Mouse (Mus musculus) liver, embryonic 16.5 days (tissue): ENCODE measurements around the gene Cd300e. TPM values are rescaled to one million over a fixed set of nuclear protein-coding genes. Genes with fewer than 3 reads are reported as not detected.

Experiments
- ATAC-seq: fragments of 200-750 bp; cut with Nextera tagmentation; 2 replicates; pipeline ENCODE4 v1.8.0; 2017; ENCODE audit warnings: low read depth, mild to moderate bottlenecking, moderate number of reproducible peaks, moderate library complexity
- H3K27ac ChIP-seq: fragments of 300-500 bp; sonication (generic); 2 replicates; pipeline ENCODE4 v1.5.1; 2014; ENCODE audit warnings: mild to moderate bottlenecking, low read length
- H3K27me3 ChIP-seq: fragments of 300-500 bp; sonication (generic); 2 replicates; pipeline ENCODE4 v1.6.1; 2014; ENCODE audit warnings: low read depth, low read length, mixed read lengths; ENCODE audit not compliant: control insufficient read depth, insufficient read depth
- H3K36me3 ChIP-seq: fragments of 300-500 bp; sonication (generic); 2 replicates; pipeline ENCODE4 v1.6.1; 2014; ENCODE audit warnings: mild to moderate bottlenecking; ENCODE audit not compliant: control insufficient read depth, insufficient read depth
- H3K4me1 ChIP-seq: fragments of 300-500 bp; sonication (generic); 2 replicates; pipeline ENCODE4 v1.6.1; 2014; ENCODE audit warnings: low read depth, low read length, mixed read lengths; ENCODE audit not compliant: control insufficient read depth
- H3K4me2 ChIP-seq: fragments of 300-500 bp; sonication (generic); 2 replicates; pipeline ENCODE4 v1.6.1; 2014; ENCODE audit warnings: low read depth, low read length, mixed read lengths
- H3K4me3 ChIP-seq: fragments of 300-500 bp; sonication (generic); 2 replicates; pipeline ENCODE4 v1.5.1; 2014; ENCODE audit warnings: low read depth, mild to moderate bottlenecking, low read length
- H3K9ac ChIP-seq: fragments of 300-500 bp; sonication (generic); 2 replicates; pipeline ENCODE4 v1.6.1; 2014; ENCODE audit warnings: low read depth, low read length
- H3K9me3 ChIP-seq: fragments of 300-500 bp; sonication (generic); replicated peaks from 2 replicates; pipeline ENCODE4 v1.6.1; 2016; ENCODE audit warnings: low read length; ENCODE audit not compliant: control insufficient read depth
- WGBS: fragments of 180-500 bp; shearing (Covaris S2); extraction: QIAGEN DNeasy Blood & Tissue Kit; methylation state at CpG from one replicate; pipeline ENCODE4 v1.1.7; 2014; ENCODE audit not compliant: insufficient replicate concordance; 5-methylcytosine and 5-hydroxymethylcytosine counted together
- polyA plus RNA-seq: library from polyadenylated mRNA; unstranded; fragments of >200 nt; fragmentation: Nextera tagmentation; extraction: Ambion mirVana; gene quantifications from 2 replicates; pipeline ENCODE4 v1.2.1, GENCODE M21; 2015

Cd300e gene
- 0.46 and 0.79 TPM in 2 replicates for polyA plus RNA-seq

- Histone ChIP-seq H3K27me3 (no peaks in the 10 kb centered on the region), H3K4me3 (no peak within 1 kb of the TSS), H3K9me3 (no peaks in the 10 kb centered on the region), H3K27ac (no peak within 1 kb of the TSS), H3K4me2 (no peak within 1 kb of the TSS), H3K36me3 (no peaks in the 10 kb centered on the region), H3K4me1 (no peaks in the 10 kb centered on the region), H3K9ac (no peak within 1 kb of the TSS)
- 6% methylated on average over 5 of the region's 5 CpGs for WGBS
- ATAC-seq: no peak
Measured at GRCm38 (mm10) chr11:115062077-115062476, at the start of gene Cd300e. Cd300e (minus strand) TSS chr11:115062177.

DNA sequence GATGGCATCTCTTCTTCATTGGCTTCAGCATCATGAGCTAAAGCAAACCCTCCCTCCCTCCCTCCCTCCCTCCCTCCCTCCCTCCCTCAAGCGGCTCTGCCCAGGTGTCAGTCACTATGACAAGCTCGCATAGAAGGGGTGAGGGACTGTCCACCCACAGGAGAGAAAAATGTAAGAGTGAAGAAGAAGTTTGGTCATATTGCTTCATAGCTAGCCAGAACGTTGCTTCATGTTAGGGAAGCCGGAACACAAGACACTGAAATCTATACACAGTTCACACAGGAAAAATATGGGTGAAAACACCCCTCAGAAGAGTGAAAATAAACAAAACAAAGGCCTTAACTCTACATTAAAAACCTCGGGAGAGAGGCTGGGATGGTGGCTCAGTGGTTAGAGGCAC, 48.3 kb upstream of the Cd300e start:
- Histone ChIP-seq H3K27ac (no peak overlapping the region), H3K36me3 (no peaks in the 10 kb centered on the region), H3K4me1 (no peaks in the 10 kb centered on the region), H3K9ac (no peak overlapping the region), H3K9me3 (no peaks in the 10 kb centered on the region), H3K4me2 (no peak overlapping the region), H3K27me3 (no peaks in the 10 kb centered on the region), H3K4me3 (no peak overlapping the region)
- no peak for ATAC-seq
- WGBS: 48% methylated on average over 5 of the region's 5 CpGs

- no peak overlapping the region for H3K4me2 ChIP-seq
- no peak overlapping the region for H3K4me3 ChIP-seq
- no peak overlapping the region for H3K27ac ChIP-seq
- WGBS: 84% methylated on average over 8 of the region's 8 CpGs
- no peaks in the 10 kb centered on the region for H3K4me1 ChIP-seq
- H3K9ac ChIP-seq: no peak overlapping the region
- no peaks in the 10 kb centered on the region for H3K36me3 ChIP-seq
- ATAC-seq: no peak
- no peaks in the 10 kb centered on the region for H3K9me3 ChIP-seq
- no peaks in the 10 kb centered on the region for H3K27me3 ChIP-seq
Measured at GRCm38 (mm10) chr11:115108176-115108575, 46.2 kb upstream of the Cd300e start.

DNA sequence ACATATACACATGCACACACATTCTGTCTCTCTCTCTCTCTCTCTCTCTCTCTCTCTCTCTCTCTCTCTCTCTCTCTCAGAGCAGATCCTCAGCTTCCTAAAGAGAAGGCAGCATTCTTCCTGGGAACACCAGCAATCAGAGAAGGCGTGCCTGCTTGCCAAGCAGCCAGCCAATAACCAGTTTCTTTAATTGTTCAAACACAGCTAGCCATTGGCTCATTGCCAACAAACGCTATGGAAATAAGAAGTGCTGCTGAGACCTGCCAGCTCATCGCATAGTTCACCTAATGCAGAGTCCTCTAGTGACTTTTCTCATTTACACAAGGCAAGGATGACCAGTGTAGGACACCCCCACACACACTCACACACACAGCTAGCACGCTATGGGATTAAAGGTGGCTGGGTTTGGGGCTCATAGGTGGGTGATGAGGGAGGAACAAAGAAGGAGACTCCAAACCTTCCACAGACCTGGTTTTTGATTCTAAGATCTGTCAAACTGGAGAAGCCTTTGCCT, 45.5 kb upstream of the Cd300e start:
- no peaks in the 10 kb centered on the region for H3K9me3 ChIP-seq
- no peaks in the 10 kb centered on the region for H3K4me1 ChIP-seq
- no peak overlapping the region for H3K27ac ChIP-seq
- no peaks in the 10 kb centered on the region for H3K36me3 ChIP-seq
- no peak for ATAC-seq
- H3K4me3 ChIP-seq: no peak overlapping the region
- H3K4me2 ChIP-seq: no peak overlapping the region
- no peaks in the 10 kb centered on the region for H3K27me3 ChIP-seq
- H3K9ac ChIP-seq: no peak overlapping the region
- 46% methylated on average over 4 of the region's 4 CpGs for WGBS

DNA sequence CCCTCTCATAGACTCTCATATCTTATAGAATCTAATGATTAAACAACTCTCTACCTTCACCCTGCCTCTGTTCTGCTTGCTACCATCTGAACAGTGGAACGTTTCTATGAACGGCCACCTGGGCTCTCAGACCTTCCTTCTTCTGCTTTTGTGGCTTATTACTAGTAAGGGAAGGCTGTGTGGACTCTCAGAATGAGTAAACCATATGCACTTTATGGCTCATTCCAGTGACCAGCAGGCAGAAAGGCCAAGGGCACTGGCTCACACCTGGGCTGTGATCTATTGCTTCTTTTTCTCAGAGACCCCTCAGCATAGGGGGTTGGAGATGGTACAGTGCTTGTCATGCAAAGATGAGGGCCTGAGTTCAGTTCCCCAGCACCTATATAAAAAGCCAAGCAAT, 44.7 kb upstream of the Cd300e start:
- Histone ChIP-seq H3K27me3 (no peaks in the 10 kb centered on the region), H3K27ac (no peak overlapping the region), H3K36me3 (no peaks in the 10 kb centered on the region), H3K9me3 (no peaks in the 10 kb centered on the region), H3K4me2 (no peak overlapping the region), H3K9ac (no peak overlapping the region), H3K4me1 (no peaks in the 10 kb centered on the region), H3K4me3 (no peak overlapping the region)
- 49% methylated on average over 2 of the region's 2 CpGs for WGBS
- ATAC-seq: no peak

DNA sequence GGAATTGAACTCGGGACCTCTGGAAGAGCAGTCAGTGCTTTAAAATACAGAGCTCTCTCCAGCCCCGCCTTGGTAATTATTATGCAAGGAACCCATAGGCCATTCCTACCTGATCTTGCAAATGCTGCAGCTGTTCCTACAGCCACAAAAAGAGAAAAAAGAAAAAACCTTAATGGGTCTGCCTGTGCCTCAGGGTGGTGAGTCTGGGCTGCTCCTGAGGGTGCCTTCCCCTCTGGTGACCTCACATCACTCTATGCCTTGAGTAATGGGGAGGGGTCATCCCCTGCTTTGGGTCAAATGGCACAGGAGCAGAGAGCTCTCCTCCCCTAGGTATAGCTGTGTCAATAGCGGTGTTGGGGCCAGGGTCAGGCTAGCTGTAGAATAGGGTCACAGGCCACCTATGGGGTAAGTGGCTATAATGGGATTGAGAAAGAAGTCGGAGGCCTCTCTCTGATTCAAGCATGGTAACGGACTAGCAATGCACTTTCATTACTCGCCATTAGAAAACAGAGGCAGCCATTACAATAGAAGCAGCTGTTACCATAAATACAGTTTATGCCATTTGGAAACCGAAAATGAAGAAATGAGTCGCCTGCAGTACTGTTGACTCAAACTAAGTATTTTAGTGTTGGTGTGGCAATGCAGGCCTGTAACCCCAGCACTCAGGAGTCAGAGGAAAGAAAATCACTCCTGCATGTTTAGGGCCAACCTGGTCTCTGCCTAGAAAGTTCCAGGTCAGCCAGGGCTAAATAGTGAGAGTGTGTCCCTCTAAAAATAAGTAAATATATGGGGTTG, 43.0 kb upstream of the Cd300e start:
- ATAC-seq: no peak
- Histone ChIP-seq H3K9me3 (no peaks in the 10 kb centered on the region), H3K4me2 (no peak overlapping the region), H3K27me3 (no peaks in the 10 kb centered on the region), H3K27ac (no peak overlapping the region), H3K4me1 (no peaks in the 10 kb centered on the region), H3K4me3 (no peak overlapping the region), H3K9ac (no peak overlapping the region), H3K36me3 (no peaks in the 10 kb centered on the region)
- 61% methylated on average over 8 of the region's 8 CpGs for WGBS

DNA sequence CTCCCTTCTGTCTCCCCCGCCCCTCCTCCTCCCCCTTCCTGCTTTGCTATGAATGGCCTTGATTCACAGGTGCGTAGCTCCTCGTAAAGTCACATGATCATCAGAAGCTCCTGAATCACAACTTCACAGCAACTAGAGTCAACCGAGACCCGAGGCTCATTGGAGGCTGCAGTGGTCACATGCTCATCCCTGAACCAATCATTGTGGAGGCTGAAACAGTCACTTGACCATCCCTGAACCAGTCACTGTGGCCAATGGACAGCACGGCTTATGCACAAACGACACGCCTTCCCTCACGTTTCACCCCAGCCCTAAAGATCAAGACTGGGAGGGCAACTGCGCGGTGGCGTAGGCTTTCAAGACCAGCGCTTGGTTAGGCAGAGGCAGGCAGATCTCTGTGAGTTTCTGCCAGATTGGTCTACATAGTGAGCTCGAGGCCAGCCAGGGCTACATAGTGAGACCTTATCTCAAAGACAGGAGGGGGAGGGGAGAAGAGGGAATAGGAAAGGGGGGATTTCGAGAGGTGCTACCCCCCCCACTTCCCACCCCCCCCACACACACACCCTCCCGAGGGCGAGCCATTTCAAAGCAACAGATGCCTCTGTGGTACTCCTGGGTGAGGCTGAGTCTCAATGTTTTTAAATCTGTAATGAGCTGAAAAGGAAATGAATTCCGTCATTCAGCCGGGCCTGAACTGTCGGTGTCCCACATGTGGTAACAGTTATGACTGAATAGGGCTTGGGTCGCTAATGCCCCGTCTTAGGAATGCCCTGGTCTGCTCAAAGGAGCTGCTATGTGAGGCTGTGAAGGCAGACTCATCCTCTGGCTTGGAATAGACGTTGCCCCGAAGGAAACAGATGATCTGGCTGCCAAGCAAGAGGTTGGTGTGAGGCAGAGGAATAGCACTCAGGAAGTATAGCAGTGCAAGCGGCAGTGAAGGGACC, 41.8 kb upstream of the Cd300e start:
- 70% methylated on average over 25 of the region's 25 CpGs for WGBS
- no peak overlapping the region for H3K9ac ChIP-seq
- no peak overlapping the region for H3K4me2 ChIP-seq
- no peaks in the 10 kb centered on the region for H3K4me1 ChIP-seq
- H3K36me3 ChIP-seq: no peaks in the 10 kb centered on the region
- no peak for ATAC-seq
- H3K27me3 ChIP-seq: no peaks in the 10 kb centered on the region
- H3K27ac ChIP-seq: no peak overlapping the region
- no peaks in the 10 kb centered on the region for H3K9me3 ChIP-seq
- H3K4me3 ChIP-seq: no peak overlapping the region

- Histone ChIP-seq H3K36me3 (no peaks in the 10 kb centered on the region), H3K9ac (no peak overlapping the region), H3K27ac (no peak overlapping the region), H3K9me3 (no peaks in the 10 kb centered on the region), H3K4me2 (no peak overlapping the region), H3K4me1 (no peaks in the 10 kb centered on the region), H3K27me3 (no peaks in the 10 kb centered on the region), H3K4me3 (no peak overlapping the region)
- WGBS: 83% methylated on average over 9 of the region's 9 CpGs
- no peak for ATAC-seq
Measured at GRCm38 (mm10) chr11:115102116-115102515, 40.1 kb upstream of the Cd300e start.
